Mouse (Mus musculus) thymus, postnatal 4 days (tissue): ENCODE results near the gene Lcn10.
"Not testable (repeated sequence)": the region's sequence is repeated elsewhere in the genome, so short reads cannot be mapped to it uniquely, and the experiment has no call there.

Experiments
- DNase-seq: peaks from one replicate; pipeline ENCODE4 v3.0.0; 2021

The Lcn10 gene

DNA sequence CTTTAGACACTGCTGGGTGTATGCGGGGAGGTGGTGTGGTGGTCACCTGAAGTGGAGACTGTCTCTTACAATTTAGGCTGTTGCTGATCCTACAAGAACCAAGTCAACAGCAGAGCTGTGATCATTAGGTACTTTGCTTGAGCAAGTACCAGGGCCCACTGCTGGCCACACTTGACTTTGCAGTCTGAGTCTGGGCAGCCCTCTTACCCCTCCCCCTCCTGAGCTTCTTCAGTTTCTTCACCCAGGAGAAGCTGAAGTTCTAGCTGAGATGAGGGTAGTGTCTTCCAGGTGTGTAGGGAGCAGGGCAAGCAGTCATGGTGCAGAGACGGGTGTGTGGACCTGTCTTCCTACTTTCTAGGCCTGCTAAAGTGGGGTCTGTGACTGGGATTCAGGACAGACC, 25.6 kb downstream of the Lcn10 start:
- peak; percentile 61 for DNase-seq

DNA sequence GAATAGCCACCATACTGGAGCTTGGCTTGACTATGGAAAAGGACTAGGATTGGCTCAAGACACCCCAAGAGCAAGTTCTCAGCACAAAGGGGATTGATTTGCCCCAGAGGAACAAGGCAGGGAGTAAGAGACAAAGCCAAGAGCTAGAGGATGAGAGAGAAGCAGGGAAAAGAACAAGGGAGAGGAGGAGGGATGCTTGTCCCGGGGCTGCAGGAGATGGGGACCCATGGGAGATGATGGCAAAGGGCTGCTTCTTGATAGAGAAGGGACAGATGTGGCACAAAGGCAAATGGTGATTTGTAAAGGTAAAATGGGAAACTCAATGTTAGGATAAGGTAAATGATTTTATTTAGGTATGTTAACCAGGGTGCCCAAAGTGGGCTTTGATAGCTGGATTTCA, 26.5 kb downstream of the Lcn10 start:
- DNase-seq: not testable (repeated sequence)

DNA sequence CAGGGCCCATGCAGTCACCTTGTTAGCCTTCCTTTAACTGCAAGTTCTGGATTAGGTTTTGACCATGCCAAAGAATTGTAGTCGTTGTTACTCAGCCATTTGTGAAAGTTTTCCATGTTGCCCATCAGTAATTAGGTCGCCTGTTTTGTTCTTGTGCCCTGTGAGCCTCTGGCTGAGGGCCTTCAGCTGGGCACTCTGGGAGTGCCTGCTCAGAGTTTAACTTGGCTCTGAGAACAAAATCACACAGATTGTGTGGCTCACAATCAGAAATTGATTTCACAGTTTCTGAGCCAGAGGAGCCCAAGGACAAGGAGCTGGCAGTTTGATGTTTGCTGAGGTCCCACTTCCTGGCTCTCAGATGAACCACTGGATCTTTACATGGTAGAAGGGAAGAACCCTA, 27.3 kb downstream of the Lcn10 start:
- not testable (repeated sequence) for DNase-seq

DNA sequence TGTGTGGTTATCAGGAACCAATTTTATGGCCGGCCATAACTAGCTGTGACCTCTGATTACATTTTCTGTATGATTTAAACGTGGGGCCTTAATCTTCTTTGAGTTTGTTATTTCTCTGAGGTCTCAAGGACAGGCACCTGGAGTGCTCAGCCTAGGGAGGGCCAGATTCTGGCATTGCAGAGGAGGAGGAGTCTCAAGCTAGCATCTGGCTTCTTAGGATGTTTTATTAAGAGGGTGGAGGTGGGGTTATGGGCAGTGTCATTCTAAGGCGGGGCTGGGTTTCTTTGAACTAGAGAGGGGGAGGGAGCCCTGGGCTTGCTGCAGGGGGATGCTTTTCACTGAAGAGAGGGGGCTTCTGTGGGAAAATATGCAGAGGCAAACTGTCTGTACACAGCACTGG, 29.1 kb downstream of the Lcn10 start:
- not testable (repeated sequence) for DNase-seq

DNA sequence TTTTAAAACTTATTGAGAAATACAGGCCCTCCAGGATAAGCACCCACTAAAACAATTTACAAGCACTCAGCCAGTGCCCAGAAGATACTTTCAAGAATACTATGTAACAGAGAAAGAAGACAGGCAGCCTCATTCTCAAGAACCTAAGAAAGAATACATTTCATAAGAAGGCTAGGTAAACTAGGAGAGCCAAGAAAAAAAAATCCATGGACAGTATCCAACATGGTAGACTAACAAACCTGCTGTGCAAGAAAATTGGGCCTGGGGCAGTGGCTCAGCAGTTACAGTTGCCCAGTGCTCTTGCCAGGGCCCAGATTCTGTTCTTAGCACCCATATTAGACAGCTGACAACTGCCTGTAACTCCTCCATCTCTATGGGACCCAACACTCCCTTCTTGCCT, 34.7 kb downstream of the Lcn10 start:
- no peak for DNase-seq

DNA sequence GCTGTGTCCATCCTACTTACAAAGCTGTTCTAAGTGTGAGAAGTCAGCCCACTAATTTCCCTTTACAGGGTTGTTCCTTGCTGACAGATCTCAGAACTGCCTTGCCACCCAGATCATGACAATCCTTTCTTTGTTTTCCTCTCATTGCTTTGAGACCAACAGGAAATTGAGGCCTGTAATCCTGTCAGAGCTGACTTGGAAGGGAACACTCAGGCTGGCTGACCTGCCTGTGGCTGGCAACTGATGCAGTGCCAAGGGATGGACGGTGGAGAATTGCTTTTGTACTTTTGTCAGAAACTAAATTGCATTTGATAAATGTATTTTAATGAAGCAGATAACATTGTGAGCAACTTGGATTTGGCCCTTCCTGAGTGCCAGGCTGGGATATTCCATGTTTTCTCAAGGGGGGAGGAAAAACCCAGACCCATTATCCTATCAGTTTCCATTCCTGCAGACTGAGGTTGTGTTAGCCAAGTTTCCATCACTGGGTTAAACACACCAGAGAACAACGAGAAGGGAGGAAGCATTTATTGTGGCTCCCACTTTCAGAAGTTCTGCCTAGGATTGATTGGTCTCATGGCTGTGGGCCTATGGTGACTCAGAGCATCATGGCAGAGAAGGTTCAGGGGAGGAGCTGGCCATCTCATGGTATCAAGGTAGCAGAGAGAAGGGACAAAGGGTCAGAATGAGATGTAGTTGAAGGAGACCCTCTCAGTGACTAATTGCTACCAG, 50.8 kb downstream of the Lcn10 start:
- no peak for DNase-seq
